Mouse (Mus musculus) liver, adult 2 months (tissue): ENCODE results near the gene 4930470P17Rik.

Experiments
- CTCF ChIP-seq: fragments of 200-500 bp; IDR thresholded peaks from 2 replicates; pipeline ENCODE4 v1.5.1; 2011; ENCODE audit warnings: low read depth, low read length, control low read depth
- POLR2A ChIP-seq: fragments of 200-500 bp; IDR thresholded peaks from 2 replicates; pipeline ENCODE4 v1.6.1; 2011; ENCODE audit warnings: low read length, control low read depth; ENCODE audit not compliant: insufficient read depth; ENCODE audit errors: extremely low read depth

DNA sequence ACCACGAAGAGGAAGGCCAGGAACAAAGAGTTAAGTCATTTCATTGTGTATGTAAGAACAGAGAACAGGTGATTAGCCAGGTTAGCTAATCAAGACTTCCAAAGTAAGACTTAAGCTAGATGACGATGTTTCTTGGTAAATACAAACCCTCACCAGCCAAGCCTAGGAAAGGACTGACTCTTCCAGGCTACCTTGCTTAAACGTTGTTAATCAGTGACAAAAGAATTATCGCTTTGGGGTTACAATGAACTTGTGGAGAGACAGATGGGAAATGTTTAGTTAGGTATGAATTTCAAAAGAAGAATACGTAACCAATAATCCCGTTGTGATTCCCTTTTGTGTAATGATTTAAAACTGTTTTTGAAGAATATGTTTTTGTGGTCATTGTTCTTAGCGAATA lies 56.9 kb downstream of the 4930470P17Rik start:
- TF ChIP-seq CTCF = no peak
- no peak for TF ChIP-seq POLR2A
